Mouse (Mus musculus) MEL (cell line): Measurements from ENCODE around the gene Aurka.

Experiments
- MEF2A ChIP-seq: IDR thresholded peaks from 2 replicates; pipeline ENCODE4 v1.6.1; 2014; ENCODE audit warnings: low read depth, mild to moderate bottlenecking, inconsistent platforms, low read length, improper control_type of control experiment; ENCODE audit not compliant: poor library complexity, insufficient replicate concordance, severe bottlenecking; ENCODE audit errors: extremely low read depth
- POLR2A ChIP-seq, 2 experiments: IDR thresholded peaks; 2 replicates each; pipeline ENCODE4 v1.6.1; 2011 to 2012; ENCODE audit warnings: low read length in 2 of 2, mild to moderate bottlenecking in 2 of 2, control low read depth in 1 of 2, improper control_type of control experiment in 1 of 2, low read depth in 1 of 2, moderate library complexity in 1 of 2; ENCODE audit not compliant: control insufficient read depth in 1 of 2, insufficient read depth in 1 of 2, poor library complexity in 1 of 2

DNA sequence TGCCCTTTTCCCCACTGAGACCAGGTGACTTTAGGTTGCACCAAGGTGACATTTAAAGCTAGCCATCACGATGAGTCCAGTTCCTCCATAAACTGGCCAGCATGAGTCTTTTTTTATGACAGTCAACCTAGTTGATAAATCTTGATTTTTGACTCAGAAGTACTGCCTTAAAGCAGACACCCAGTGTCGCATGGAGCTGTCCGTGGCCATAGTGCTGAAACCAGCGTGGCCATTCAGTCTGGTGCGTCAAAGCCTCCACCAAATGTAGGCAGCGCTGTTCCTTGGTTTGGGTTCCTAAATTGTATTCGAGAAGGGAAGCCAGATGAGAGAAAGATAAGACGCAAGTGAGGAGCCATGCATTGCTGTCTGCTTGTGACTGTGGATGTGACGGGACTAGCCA lies 49.5 kb downstream of the Aurka start:
- TF ChIP-seq MEF2A, result no peak
- no peak for TF ChIP-seq POLR2A (IDR thresholded peaks at IDR 0.05; ENCODE audit: control insufficient read depth in 1 of 2, insufficient read depth in 1 of 2, low read depth in 1 of 2, low read length in 2 of 2, poor library complexity in 1 of 2)
